Mouse (Mus musculus): ENCODE measurements around the gene Lbhd1. TPM values are rescaled to one million over a fixed set of nuclear protein-coding genes. Genes with fewer than 3 reads are reported as not detected.

Lbhd1 gene
- total and polyA plus RNA-seq, 3 experiments: 1.1 to 13.3 (median 5.8) TPM

DNA sequence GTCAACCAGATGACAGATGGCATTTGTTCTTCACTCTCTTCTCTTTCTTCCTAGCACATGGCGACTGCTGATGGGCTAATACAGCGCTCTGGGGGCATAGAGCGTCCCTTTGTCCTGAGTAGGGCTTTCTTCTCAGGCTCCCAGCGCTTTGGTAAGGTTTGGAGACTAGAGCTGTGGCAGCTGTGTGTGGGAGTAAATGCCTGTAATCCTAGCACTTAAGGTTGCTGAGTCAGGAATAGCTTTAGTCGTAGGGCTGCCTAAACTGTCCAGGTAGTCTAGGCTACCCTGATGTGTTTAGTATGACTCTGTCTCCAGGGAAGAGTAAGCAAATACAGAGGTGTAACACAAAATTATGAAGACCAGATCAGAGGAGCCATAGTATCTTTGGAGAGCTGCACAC, 28.3 kb downstream of the Lbhd1 start:
- DNase-seq: no peak

DNA sequence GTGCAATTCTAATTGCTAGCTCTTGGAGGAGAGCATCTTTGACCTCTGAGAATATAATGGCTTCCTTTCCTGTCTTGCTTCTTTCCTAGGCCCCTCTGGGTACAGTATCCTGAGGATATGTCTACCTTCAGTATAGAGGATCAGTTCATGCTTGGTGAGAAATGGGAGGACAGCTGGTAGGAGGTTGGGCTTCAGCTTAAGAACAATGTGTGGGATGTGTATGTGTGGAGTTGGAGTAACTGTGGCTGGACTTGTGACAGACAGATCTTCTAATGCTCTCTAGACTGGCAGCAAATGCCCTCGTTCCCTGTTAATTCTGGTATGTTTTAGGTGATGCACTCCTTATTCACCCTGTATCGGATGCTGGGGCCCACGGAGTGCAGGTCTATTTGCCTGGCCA, 30.7 kb downstream of the Lbhd1 start:
- no peak for DNase-seq

DNA sequence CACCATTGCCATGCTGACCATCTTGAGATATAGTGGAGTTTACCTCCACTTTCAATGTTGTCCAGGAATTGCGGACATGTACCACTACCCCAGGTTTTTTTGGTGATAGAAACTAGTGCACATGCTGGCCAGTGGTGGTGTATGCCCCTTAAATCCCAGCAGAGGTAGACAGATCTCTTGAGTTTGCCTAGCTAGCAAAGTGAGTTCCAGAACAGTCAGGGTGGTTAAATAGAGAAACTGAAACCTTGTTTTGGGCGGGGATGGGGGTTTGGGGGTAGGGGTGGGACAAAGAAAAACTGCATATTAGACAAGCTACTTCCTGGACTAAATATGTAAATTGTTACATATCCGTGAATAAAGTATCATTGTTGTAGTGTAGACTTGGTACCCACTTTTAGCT, 35.5 kb downstream of the Lbhd1 start:
- no peak for DNase-seq

DNA sequence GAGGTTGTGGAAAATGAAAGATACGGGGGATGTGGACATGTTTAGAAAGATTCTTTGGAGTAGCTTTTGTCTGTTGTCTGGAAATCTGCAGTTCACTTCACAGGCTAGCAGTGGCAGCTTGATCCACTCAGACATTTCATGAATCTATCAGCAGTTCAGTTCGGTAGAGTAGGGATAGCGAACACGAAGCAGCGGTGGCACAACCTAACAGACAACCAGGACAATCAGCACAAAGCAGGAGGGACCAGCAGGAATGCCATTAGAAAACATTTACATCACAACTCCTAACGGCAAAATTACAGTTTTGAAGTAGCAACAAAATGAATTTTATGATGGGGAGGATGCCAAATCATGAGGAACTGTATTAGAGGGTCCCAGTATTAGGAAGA, 36.1 kb downstream of the Lbhd1 start:
- DNase-seq: no peak

DNA sequence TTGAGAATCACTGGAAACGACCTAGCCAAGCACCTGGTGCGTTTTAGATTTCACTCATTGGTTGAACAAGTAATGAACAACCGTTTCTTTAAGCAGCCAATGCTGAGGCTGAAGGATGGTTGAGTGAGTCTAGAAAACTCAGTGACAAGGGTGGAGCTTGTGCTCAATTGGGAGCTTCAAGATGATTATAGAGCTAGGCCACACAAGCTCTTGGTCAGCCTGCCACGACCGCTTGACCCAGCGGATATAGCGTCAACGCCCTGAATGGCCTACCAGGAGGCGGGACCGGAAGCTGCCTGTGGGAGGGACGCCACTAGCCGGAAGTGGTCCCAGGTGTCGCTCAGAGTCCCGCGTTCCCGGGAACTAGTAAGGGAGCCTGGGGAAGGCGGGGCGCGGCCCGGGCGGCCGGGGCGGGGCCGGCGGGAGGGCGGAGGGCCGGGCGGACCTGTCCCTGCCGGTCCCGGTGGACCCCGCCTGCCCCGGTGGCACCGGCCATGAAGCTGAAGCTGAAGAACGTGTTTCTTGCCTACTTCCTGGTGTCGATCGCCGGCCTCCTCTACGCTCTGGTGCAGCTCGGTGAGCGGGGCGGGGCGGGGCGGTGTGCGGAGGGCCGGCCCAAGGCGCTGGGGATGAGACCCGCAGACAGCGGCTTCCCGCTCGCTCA, 36.7 kb downstream of the Lbhd1 start, which contains the start of gene B3gat3:
B3gat3 (plus strand) TSS at position 302 of the 664 bp plus-strand sequence.
- peak; percentile 98 for DNase-seq

DNA sequence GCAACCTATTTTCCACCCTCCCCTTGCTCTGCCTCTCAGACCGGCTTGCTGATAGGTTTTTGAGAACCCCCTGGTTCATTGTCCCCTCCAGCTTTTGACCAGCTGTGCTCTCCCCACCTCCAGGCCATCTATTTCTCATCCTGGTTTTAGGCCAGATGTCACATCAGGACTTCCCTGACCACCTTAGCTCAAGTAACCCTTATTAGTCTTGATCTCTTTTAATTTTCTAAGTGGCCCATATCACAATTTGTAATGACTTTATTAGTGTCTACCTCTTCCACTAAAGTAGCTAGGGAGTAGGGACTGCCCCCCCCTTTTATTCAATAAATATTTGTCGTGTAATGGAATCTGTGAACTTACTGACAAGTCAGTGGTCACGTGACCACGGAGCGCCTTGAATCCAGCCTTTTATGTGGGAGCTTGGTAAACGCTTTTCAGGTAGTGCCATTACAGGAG, 37.3 kb downstream of the Lbhd1 start:
- peak; percentile 45 for DNase-seq

DNA sequence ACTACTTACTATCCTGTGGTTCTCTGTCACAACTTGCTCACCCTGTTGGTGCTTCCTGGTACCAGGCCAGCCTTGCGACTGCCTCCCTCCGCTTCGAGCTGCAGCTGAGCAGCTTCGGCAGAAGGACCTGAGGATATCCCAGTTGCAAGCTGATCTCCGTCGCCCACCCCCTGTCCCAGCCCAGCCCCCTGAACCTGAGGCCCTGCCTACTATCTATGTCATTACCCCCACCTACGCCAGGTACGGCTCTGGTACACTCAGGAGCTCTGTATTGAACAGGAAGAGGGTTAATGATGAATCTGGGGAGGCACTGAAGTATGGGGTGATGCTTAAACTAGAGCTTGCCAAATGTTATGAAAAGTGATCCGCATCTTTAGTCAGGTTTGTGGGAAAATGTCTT, 38.2 kb downstream of the Lbhd1 start:
- DNase-seq: no peak

DNA sequence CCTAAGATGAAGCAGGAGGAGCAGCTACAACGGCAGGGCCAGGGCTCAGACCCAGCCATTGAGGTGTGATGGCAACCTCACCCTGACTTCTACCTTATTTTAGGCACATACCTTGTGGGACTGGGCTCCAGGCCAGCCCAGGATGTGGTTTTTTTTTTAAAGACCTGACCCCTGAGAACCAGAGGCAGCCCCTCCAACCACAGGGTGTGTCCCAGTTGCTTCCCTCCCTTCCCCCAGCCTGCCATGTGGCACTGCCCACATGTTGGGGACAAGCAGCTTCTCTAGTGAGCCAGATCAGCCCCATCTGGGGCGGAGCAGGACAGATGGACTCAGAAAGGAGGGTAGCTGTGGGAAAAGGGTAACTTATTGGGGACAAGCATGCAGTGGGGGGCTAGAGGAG, 43.2 kb downstream of the Lbhd1 start:
- no peak for DNase-seq

DNA sequence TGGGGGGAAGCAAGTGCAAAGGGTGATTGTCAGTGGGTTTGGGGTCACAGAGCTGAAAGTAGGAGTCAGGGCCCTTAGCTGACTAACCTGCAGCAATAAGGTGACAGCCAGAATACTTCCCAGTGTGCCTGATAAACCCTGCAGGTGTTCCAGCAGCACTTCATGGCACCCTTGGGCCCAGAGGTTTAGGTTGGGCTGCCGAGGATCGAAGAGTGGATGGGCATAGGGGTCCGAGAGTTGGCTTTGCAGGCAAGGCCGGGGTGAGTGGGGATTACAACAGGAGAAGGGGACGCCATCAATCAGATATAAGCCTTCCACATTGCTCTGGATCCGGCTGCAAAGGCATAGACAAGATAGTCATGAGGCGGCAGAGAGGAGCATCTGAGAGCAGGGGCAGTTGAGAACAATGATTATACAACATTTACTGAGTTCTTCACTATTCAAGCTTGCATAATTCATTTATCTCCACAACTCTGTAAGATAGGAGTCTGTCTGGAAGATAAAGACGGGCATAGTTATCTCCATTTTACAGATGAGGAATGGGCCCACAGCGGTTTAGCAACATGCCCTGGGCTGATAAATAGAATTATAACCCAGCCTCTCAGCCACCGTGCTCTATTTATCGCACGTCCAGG, 44.5 kb downstream of the Lbhd1 start:
- DNase-seq: no peak

DNA sequence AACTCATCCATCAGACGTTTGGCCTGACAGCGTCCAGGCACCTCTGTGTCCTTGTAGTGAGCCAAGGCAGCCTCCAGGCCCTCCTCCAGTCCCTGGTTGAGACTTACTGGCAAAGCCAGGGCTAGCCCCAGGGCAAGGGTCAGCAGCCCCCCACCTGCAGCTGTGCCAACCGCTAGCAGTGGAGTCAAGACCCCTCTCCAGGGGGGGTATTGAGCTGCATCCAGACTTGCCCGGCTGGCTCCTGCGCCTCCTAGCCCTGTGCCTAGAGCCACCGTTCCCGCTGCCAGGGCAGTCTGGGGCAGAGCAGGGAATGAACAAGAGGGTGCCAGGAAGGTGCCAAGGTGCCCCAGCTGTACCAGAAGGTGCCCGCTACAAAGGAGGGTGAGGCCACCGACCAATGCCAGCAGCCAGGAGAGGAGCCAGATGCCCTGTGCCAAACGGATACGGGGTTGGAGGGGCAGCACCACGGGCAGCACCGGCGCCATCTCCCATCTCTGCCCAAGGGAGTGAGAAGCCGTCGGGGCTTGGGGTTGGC, 45.2 kb downstream of the Lbhd1 start:
- no peak for DNase-seq

DNA sequence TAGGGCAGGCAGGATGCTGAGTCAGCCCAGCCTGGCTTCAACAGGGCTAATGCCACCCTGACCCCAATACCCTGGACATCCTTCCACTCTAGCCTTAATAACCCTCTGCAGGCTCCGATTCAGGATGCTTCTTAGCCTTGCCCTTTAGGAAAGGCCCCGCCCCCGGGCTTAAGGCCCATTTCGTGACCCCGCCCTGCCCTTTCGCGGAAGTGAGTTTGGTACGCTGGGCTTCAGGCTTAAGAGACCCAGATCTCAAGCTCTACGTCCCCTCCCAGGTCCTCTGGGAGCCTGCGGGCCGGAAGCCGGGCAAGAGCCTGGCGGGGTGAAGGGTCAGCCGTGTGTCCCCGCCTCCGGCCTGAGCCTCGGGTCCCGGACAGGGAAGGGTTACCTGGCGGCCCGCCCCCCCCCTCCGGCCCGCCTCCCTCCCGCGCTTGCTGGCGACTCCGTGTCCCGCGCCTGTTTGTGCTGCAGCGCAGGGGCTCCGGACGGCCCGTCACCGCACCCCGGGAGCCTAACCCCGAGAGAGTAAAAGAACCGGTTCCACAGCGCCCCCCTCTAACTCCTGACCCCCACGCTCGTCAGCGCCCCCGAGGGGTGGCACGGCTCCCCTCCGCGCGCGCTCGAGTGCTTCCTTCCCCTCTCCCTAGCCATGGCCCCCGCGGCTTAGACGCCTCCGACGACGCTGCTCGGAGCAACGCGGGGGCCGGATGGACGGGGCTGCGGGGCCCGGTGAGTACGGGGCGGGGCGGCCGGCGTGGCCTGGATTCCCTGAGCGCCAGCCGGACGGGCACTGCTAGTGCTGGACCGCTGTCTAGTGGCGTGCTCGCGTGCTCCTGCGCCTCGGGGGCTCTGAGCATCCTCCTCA, 45.9 kb downstream of the Lbhd1 start, which contains the start of the genes Rom1 and Eml3:
Rom1 (minus strand) TSS at position 133 of the 865 bp plus-strand sequence.
Eml3 (plus strand) TSS at position 329 of the 865 bp plus-strand sequence.
- peak; percentile 98 for DNase-seq

DNA sequence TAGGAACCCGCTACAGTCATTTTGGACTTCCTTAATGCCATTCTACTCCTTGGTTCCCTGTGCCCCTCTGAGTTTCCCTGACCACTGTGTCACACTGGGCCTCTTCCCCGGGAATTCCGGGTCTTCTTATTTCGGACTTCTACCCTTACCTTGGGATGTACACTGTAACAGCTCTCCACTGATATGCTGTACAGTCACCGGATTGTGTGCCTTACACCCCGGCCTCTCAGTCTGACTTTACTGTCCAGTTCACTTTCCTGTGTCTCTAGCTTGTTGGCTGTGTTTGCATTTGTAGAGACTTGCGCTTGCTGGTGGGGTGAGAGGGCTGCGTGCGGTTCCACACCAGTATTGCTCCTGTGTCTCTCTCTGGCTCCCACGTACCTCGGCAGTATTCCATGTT, 46.6 kb downstream of the Lbhd1 start:
- no peak for DNase-seq

DNA sequence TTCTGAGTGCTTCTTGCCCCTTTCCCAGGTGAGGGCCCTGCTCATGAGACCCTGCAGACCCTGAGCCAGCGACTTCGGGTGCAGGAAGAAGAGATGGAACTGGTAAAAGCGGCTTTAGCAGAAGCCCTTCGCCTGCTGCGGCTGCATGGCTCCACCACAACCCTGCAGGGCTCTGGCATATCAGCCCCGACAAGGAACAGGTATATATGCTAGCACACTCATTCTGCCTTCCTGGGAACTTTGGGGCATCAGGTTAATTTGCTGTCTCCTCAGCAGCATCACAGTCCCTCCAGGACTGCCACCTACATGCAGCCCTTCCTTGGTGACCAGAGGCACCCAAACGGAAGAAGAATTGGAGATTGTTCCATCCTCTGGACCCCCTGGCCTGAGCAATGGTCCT, 47.2 kb downstream of the Lbhd1 start:
- DNase-seq: no peak

DNA sequence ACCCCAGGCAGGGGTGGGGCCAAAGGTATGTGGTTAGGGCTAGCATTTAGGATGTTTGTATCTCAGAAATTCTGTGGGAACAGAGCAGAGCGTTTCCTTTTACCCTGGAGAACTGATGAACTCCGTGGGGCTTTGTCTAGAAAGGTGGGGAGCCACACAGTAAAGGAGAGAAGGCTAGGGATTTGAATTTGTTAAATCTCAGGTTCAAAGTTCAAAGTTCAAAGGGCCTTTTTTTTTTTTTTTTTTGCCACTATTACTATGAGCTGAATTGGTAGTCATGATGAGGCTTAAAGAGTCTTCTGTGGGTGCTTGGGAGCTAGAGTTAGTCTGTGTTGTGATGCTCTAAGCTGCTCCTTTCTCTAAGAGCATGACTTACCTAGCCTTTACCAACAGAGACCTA, 53.2 kb downstream of the Lbhd1 start:
- no peak for DNase-seq

DNA sequence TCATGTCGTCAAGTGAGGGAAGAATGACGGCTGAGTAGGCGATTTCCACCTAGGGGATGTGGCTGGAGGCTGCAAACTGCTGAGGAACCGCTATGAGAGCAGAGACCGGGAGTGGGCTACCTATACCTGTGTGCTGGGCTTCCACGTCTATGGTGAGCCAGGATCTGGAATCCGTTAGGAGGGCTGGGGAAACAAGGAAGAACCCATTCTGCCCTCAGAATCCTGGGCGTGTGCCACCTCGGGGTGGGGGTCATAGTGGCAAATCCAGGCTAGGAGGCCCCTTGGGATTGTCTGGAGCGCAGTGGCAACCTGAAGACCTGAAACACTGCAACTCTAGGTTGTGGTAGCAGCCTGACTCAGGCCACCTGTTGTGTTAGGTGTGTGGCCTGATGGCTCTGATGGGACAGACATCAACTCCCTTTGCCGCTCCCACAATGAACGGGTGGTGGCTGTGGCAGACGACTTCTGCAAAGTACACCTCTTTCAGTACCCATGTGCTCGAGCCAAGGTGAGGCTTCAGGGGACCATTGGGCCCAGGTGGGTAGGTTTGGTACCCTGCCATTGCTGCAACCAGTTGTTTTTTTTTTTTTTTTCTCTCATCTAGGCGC, 57.1 kb downstream of the Lbhd1 start:
- DNase-seq: no peak

DNA sequence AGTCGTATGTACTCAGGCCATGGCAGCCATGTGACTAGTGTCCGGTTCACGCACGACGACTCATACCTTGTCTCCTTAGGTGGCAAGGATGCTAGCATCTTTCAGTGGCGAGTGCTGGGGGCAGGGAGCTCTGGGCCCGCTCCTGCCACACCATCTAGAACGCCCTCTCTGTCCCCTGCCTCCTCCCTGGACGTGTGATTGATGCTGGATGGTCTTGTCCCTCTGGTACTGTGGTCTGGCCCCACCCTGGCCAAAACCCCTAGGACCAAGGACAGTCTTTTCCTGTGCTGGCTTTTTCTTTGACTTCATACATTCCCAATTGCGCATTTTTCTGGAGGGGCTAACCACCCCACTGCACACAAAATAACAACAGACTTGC, 57.6 kb downstream of the Lbhd1 start:
- no peak for DNase-seq

DNA sequence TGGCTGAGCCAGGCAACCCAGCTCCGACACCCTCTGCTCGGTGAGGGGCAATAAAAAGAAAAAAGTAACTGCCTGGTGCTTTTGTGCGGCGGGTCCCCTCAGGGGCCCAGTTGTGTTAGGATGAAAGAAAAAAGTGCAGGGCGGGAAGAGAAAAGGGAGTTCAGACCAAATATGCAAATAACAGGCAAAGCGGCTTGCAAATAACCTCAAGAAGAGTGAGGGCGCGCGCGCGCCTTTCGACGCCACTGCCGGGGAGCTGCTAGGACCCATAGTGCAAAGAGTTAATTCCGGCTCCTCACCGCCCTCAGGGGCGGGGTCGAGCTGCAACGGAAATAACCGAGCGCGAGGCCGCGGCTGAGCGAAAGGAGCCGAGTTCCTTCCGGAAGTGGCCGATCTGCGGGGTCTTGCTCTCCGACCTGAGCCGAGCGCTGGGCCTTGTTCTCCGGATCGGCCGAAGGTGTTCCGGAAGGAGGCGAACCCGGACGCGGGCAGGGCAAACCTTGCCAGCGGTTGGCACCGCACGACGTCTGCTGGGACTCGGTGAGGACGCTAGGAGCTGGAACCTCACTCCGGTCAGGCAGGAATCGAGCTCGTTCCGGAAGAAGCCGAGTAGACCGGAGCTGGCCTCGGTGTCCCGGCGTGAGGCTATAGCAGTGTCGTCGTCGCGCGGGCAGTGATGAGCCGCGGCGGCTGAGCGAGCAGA, 58.1 kb downstream of the Lbhd1 start, which contains the start of gene Mta2:
Mta2 (plus strand) TSS at position 361 of the 703 bp plus-strand sequence.
- DNase-seq: peak; percentile 98

All from adrenal gland, adult 2 months (tissue).